Mouse (Mus musculus): Measurements from ENCODE around the gene Rbms3.

The Rbms3 gene

GRCm38 (mm10) chr9:117375776-117376175, 253.9 kb downstream of the Rbms3 start:
- DNase-seq (ENCODE audit: low spot score in 2 of 2), result no peak

- DNase-seq (ENCODE audit: low spot score in 2 of 2), result peak; percentile 6 to 17
These were observed 256.5 kb downstream of the Rbms3 start for GRCm38 (mm10) chr9:117373164-117373741.

- no peak for DNase-seq (ENCODE audit: low spot score in 2 of 2)
These were observed 257.7 kb downstream of the Rbms3 start for GRCm38 (mm10) chr9:117371980-117372379.

- no peak for DNase-seq (ENCODE audit: low spot score in 2 of 2)
These were observed 259.6 kb downstream of the Rbms3 start for GRCm38 (mm10) chr9:117370086-117370485.

- no peak for DNase-seq (ENCODE audit: low spot score in 2 of 2)
These were observed 261.7 kb downstream of the Rbms3 start for GRCm38 (mm10) chr9:117368016-117368415.

GRCm38 (mm10) chr9:117364610-117365009, 265.1 kb downstream of the Rbms3 start:
- no peak for DNase-seq (ENCODE audit: low spot score in 2 of 2)

- no peak for DNase-seq (ENCODE audit: low spot score in 2 of 2)
These were observed 268.3 kb downstream of the Rbms3 start for GRCm38 (mm10) chr9:117361431-117361830.

GRCm38 (mm10) chr9:117356764-117357442, 272.8 kb downstream of the Rbms3 start:
- peak in 1 of 2 experiments; percentile 73 for DNase-seq (ENCODE audit: low spot score in 2 of 2)

GRCm38 (mm10) chr9:117355501-117355900, 274.2 kb downstream of the Rbms3 start:
- DNase-seq (ENCODE audit: low spot score in 2 of 2), result no peak

- no peak for DNase-seq (ENCODE audit: low spot score in 2 of 2)
These were observed 287.4 kb downstream of the Rbms3 start for GRCm38 (mm10) chr9:117342336-117342735.

- DNase-seq (ENCODE audit: low spot score in 2 of 2), result peak in 1 of 2 experiments; percentile 28
These were observed 299.0 kb downstream of the Rbms3 start for GRCm38 (mm10) chr9:117330681-117331080.

- no peak for DNase-seq (ENCODE audit: low spot score in 2 of 2)
These were observed 310.4 kb downstream of the Rbms3 start for GRCm38 (mm10) chr9:117319271-117319670.

GRCm38 (mm10) chr9:117318461-117318860, 311.3 kb downstream of the Rbms3 start:
- no peak for DNase-seq (ENCODE audit: low spot score in 2 of 2)

- no peak for DNase-seq (ENCODE audit: low spot score in 2 of 2)
These were observed 312.5 kb downstream of the Rbms3 start for GRCm38 (mm10) chr9:117317251-117317650.

GRCm38 (mm10) chr9:117313642-117314041, 316.1 kb downstream of the Rbms3 start:
- DNase-seq (ENCODE audit: low spot score in 2 of 2), result no peak

GRCm38 (mm10) chr9:117309809-117310208, 319.9 kb downstream of the Rbms3 start:
- DNase-seq (ENCODE audit: low spot score in 2 of 2), result no peak

GRCm38 (mm10) chr9:117298991-117299390, 330.7 kb downstream of the Rbms3 start:
- DNase-seq (ENCODE audit: low spot score in 2 of 2), result no peak

GRCm38 (mm10) chr9:117297662-117298531, 331.8 kb downstream of the Rbms3 start:
- DNase-seq (ENCODE audit: low spot score in 2 of 2), result no peak

- DNase-seq (ENCODE audit: low spot score in 2 of 2), result no peak
These were observed 338.5 kb downstream of the Rbms3 start for GRCm38 (mm10) chr9:117291066-117291850.

- no peak for DNase-seq (ENCODE audit: low spot score in 2 of 2)
These were observed 354.9 kb downstream of the Rbms3 start for GRCm38 (mm10) chr9:117274846-117275245.

- no peak for DNase-seq (ENCODE audit: low spot score in 2 of 2)
These were observed 370.1 kb downstream of the Rbms3 start for GRCm38 (mm10) chr9:117259614-117260013.

GRCm38 (mm10) chr9:117253361-117253760, 376.4 kb downstream of the Rbms3 start:
- DNase-seq (ENCODE audit: low spot score in 2 of 2), result no peak
